ENCODE assay signal across 8 mouse cellular contexts in genomic region chr12:69241405-69241770, GRCm38 (mm10). TPM values are rescaled to one million over a fixed set of nuclear protein-coding genes. Genes with fewer than 3 reads are reported as not detected.
DNase-seq lines count a peak whose midpoint lies in the region; ATAC-seq and TF ChIP-seq lines count a peak whose summit lies in the region.

No protein-coding gene starts in this region.

- no peaks in the 10 kb centered on the region for H3K36me3 ChIP-seq in kidney, postnatal 0 days (ENCODE audit: insufficient read depth, low read length)
- no peaks in the 10 kb centered on the region for H3K36me3 ChIP-seq in embryonic facial prominence, embryonic 11.5 days (replicated peaks; ENCODE audit: control insufficient read depth, insufficient read depth, low read depth, low read length)
- H3K36me3 ChIP-seq in intestine, embryonic 15.5 days, result no peaks in the 10 kb centered on the region
- H3K36me3 ChIP-seq in neural tube, embryonic 12.5 days, result no peaks in the 10 kb centered on the region

- H3K27ac ChIP-seq in kidney, postnatal 0 days, result peak overlapping the region; percentile 67
- peak overlapping the region; percentile 65; the same call in 1 of the 2 replicates for H3K27ac ChIP-seq in embryonic facial prominence, embryonic 11.5 days (replicated peaks; ENCODE audit: low read depth, low read length)
- H3K27ac ChIP-seq in intestine, embryonic 15.5 days, result peak overlapping the region; percentile 83
- 0 out of 2 replicates have a peak overlapping the region, but pooled peaks have one; percentile 16 for H3K27ac ChIP-seq in neural tube, embryonic 12.5 days

- peak; percentile 4 for DNase-seq in kidney, postnatal 0 days (ENCODE audit: low spot score)
- no peak for DNase-seq in kidney, adult 9 months
- peak; percentile 6 for DNase-seq in embryonic facial prominence, embryonic 11.5 days (ENCODE audit: low spot score)
- DNase-seq in adrenal gland, adult (ENCODE audit: inconsistent age in 2 of 2, low spot score in 1 of 2), result no peak
- DNase-seq in thymus, postnatal 4 days, result no peak

- H3K4me1 ChIP-seq in kidney, postnatal 0 days (replicated peaks; ENCODE audit: insufficient read depth, low read length), result no peaks in the 10 kb centered on the region
- no peaks in the 10 kb centered on the region for H3K4me1 ChIP-seq in embryonic facial prominence, embryonic 11.5 days (ENCODE audit: control insufficient read depth, insufficient read depth, low read length)
- no peaks in the 10 kb centered on the region for H3K4me1 ChIP-seq in intestine, embryonic 15.5 days (replicated peaks)
- peaks cover 9% of the 10 kb centered on the region for H3K4me1 ChIP-seq in neural tube, embryonic 12.5 days

- 2% methylated on average over 3 of the region's 3 CpGs for WGBS in kidney, postnatal 0 days
- WGBS in embryonic facial prominence, embryonic 11.5 days, result 0% methylated on average over 3 of the region's 3 CpGs
- WGBS in intestine, embryonic 15.5 days, result 3% methylated on average over 3 of the region's 3 CpGs
- WGBS in neural tube, embryonic 12.5 days, result 1% methylated on average over 3 of the region's 3 CpGs

- no peaks in the 10 kb centered on the region for H3K27me3 ChIP-seq in kidney, postnatal 0 days (ENCODE audit: insufficient read depth, low read length)
- no peaks in the 10 kb centered on the region for H3K27me3 ChIP-seq in embryonic facial prominence, embryonic 11.5 days (ENCODE audit: control insufficient read depth, insufficient read depth, low read length)
- no peaks in the 10 kb centered on the region for H3K27me3 ChIP-seq in intestine, embryonic 15.5 days (replicated peaks)
- no peaks in the 10 kb centered on the region for H3K27me3 ChIP-seq in neural tube, embryonic 12.5 days (replicated peaks)

- H3K4me2 ChIP-seq in kidney, postnatal 0 days (ENCODE audit: low read length), result peak overlapping the region; percentile 82
- H3K4me2 ChIP-seq in embryonic facial prominence, embryonic 11.5 days (ENCODE audit: low read depth, low read length), result peak overlapping the region; percentile 59
- H3K4me2 ChIP-seq in intestine, embryonic 15.5 days (replicated peaks), result peak overlapping the region; percentile 81
- peak overlapping the region; percentile 75 for H3K4me2 ChIP-seq in neural tube, embryonic 12.5 days (replicated peaks)

- no peak; the same call in 1 of the 2 replicates for ATAC-seq in kidney, postnatal 0 days (replicated peaks; ENCODE audit: low FRiP score, low read depth)
- peak; percentile 30 for ATAC-seq in embryonic facial prominence, embryonic 11.5 days (replicated peaks; ENCODE audit: insufficient number of reproducible peaks, low FRiP score, low TSS enrichment, low read depth)
- no peak for ATAC-seq in intestine, embryonic 15.5 days
- no peak; the same call in 1 of the 2 replicates for ATAC-seq in neural tube, embryonic 12.5 days (ENCODE audit: low FRiP score, low read depth)
- no peak for ATAC-seq in megakaryocyte progenitor cell, adult 5-6 weeks (replicated peaks; ENCODE audit: poor library complexity)

- H3K9ac ChIP-seq in kidney, postnatal 0 days (ENCODE audit: low read depth, low read length), result peak overlapping the region; percentile 81
- H3K9ac ChIP-seq in embryonic facial prominence, embryonic 11.5 days (replicated peaks; ENCODE audit: low read length), result peak overlapping the region; percentile 89
- H3K9ac ChIP-seq in intestine, embryonic 15.5 days, result peak overlapping the region; percentile 82
- peak overlapping the region; percentile 77 for H3K9ac ChIP-seq in neural tube, embryonic 12.5 days

- no peaks in the 10 kb centered on the region for H3K9me3 ChIP-seq in kidney, postnatal 0 days (replicated peaks; ENCODE audit: low read length)
- no peaks in the 10 kb centered on the region for H3K9me3 ChIP-seq in embryonic facial prominence, embryonic 11.5 days (replicated peaks; ENCODE audit: control insufficient read depth, low read length)
- no peaks in the 10 kb centered on the region for H3K9me3 ChIP-seq in intestine, embryonic 15.5 days
- H3K9me3 ChIP-seq in neural tube, embryonic 12.5 days, result no peaks in the 10 kb centered on the region

- TF ChIP-seq CTCF in kidney, postnatal 0 days (IDR thresholded peaks at IDR 0.05; ENCODE audit: low read depth), result no peak

- H3K4me3 ChIP-seq in kidney, postnatal 0 days (replicated peaks; ENCODE audit: low read depth, low read length), result peak overlapping the region; percentile 64
- H3K4me3 ChIP-seq in embryonic facial prominence, embryonic 11.5 days (ENCODE audit: low read depth, low read length), result peak overlapping the region; percentile 71
- H3K4me3 ChIP-seq in intestine, embryonic 15.5 days (replicated peaks), result peak overlapping the region; percentile 77
- H3K4me3 ChIP-seq in neural tube, embryonic 12.5 days, result peak overlapping the region; percentile 61

RNA-seq across cellular contexts. Expression of gene Klhdc1, which starts 0.4 kb away (rescaled TPM):
- 14.5 and 15.8 TPM in 2 replicates for polyA plus RNA-seq in kidney, postnatal 0 days (2015; fragmentation: Nextera tagmentation; extraction: Ambion mirVana)
- polyA plus RNA-seq in embryonic facial prominence, embryonic 11.5 days (2014; fragmentation: Nextera tagmentation; extraction: Ambion mirVana), result 3.4 and 4.6 TPM in 2 replicates
- polyA plus RNA-seq in intestine, embryonic 15.5 days (2015; fragmentation: Nextera tagmentation; extraction: Ambion mirVana), result 5.0 and 7.4 TPM in 2 replicates
- polyA plus RNA-seq in neural tube, embryonic 12.5 days (2016; fragmentation: Nextera tagmentation; extraction: Ambion mirVana), result 5.7 TPM in 2 replicates
- 3.6 and 4.0 TPM in 2 replicates for total RNA-seq in megakaryocyte progenitor cell, adult 5-6 weeks (2015)
- 4.4 and 10.1 TPM in 2 replicates for total RNA-seq in megakaryocyte progenitor cell, adult 5-6 weeks (2017)

RNA-seq across cellular contexts. Expression of gene Pole2, which starts 13.4 kb away (rescaled TPM):
- 15.3 and 17.7 TPM in 2 replicates for polyA plus RNA-seq in kidney, postnatal 0 days (2015; fragmentation: Nextera tagmentation; extraction: Ambion mirVana)
- 30.6 and 36.5 TPM in 2 replicates for polyA plus RNA-seq in embryonic facial prominence, embryonic 11.5 days (2014; fragmentation: Nextera tagmentation; extraction: Ambion mirVana)
- polyA plus RNA-seq in intestine, embryonic 15.5 days (2015; fragmentation: Nextera tagmentation; extraction: Ambion mirVana), result 23.4 and 25.9 TPM in 2 replicates
- polyA plus RNA-seq in neural tube, embryonic 12.5 days (2016; fragmentation: Nextera tagmentation; extraction: Ambion mirVana), result 14.0 and 15.6 TPM in 2 replicates
- total RNA-seq in megakaryocyte progenitor cell, adult 5-6 weeks (2015), result 65.0 and 70.8 TPM in 2 replicates
- 50.8 and 69.6 TPM in 2 replicates for total RNA-seq in megakaryocyte progenitor cell, adult 5-6 weeks (2017)

RNA-seq across cellular contexts. Expression of gene Gm49384, which starts 37.3 kb away (rescaled TPM):
- 17.1 and 19.2 TPM in 2 replicates for polyA plus RNA-seq in kidney, postnatal 0 days (2015; fragmentation: Nextera tagmentation; extraction: Ambion mirVana)
- 42.7 and 46.3 TPM in 2 replicates for polyA plus RNA-seq in embryonic facial prominence, embryonic 11.5 days (2014; fragmentation: Nextera tagmentation; extraction: Ambion mirVana)
- polyA plus RNA-seq in intestine, embryonic 15.5 days (2015; fragmentation: Nextera tagmentation; extraction: Ambion mirVana), result 23.7 and 24.7 TPM in 2 replicates
- 21.0 and 22.7 TPM in 2 replicates for polyA plus RNA-seq in neural tube, embryonic 12.5 days (2016; fragmentation: Nextera tagmentation; extraction: Ambion mirVana)
- 22.3 and 24.8 TPM in 2 replicates for total RNA-seq in megakaryocyte progenitor cell, adult 5-6 weeks (2015)
- total RNA-seq in megakaryocyte progenitor cell, adult 5-6 weeks (2017), result 22.0 and 22.4 TPM in 2 replicates

RNA-seq across cellular contexts. Expression of gene Dnaaf2, which starts 43.2 kb away (rescaled TPM):
- 7.4 and 7.5 TPM in 2 replicates for polyA plus RNA-seq in kidney, postnatal 0 days (2015; fragmentation: Nextera tagmentation; extraction: Ambion mirVana)
- polyA plus RNA-seq in embryonic facial prominence, embryonic 11.5 days (2014; fragmentation: Nextera tagmentation; extraction: Ambion mirVana), result 11.5 and 13.1 TPM in 2 replicates
- polyA plus RNA-seq in intestine, embryonic 15.5 days (2015; fragmentation: Nextera tagmentation; extraction: Ambion mirVana), result 9.0 and 9.1 TPM in 2 replicates
- 11.7 and 12.1 TPM in 2 replicates for polyA plus RNA-seq in neural tube, embryonic 12.5 days (2016; fragmentation: Nextera tagmentation; extraction: Ambion mirVana)
- 6.0 and 6.3 TPM in 2 replicates for total RNA-seq in megakaryocyte progenitor cell, adult 5-6 weeks (2015)
- total RNA-seq in megakaryocyte progenitor cell, adult 5-6 weeks (2017), result 5.3 and 7.5 TPM in 2 replicates

RNA-seq across cellular contexts. Expression of gene Gm49383, which starts 44.5 kb away (rescaled TPM):
- polyA plus RNA-seq in kidney, postnatal 0 days (2015; fragmentation: Nextera tagmentation; extraction: Ambion mirVana), result 15.2 and 19.8 TPM in 2 replicates
- 42.9 and 43.7 TPM in 2 replicates for polyA plus RNA-seq in embryonic facial prominence, embryonic 11.5 days (2014; fragmentation: Nextera tagmentation; extraction: Ambion mirVana)
- polyA plus RNA-seq in intestine, embryonic 15.5 days (2015; fragmentation: Nextera tagmentation; extraction: Ambion mirVana), result 25.4 and 28.6 TPM in 2 replicates
- polyA plus RNA-seq in neural tube, embryonic 12.5 days (2016; fragmentation: Nextera tagmentation; extraction: Ambion mirVana), result 26.6 and 27.6 TPM in 2 replicates
- 4.9 and 6.8 TPM in 2 replicates for total RNA-seq in megakaryocyte progenitor cell, adult 5-6 weeks (2015)
- 31.7 and 39.3 TPM in 2 replicates for total RNA-seq in megakaryocyte progenitor cell, adult 5-6 weeks (2017)

Comparison
In these comparisons a context has a peak if more than half of its experiments do, and no peak if none do; other contexts are left out.
1. DNase-seq: peak in kidney, postnatal 0 days (single experiment) and embryonic facial prominence, embryonic 11.5 days (single experiment); none in kidney, adult 9 months (single experiment), adrenal gland, adult (0 of 2) and thymus, postnatal 4 days (single experiment).
2. H3K27ac ChIP-seq: peak in every context shown above with its lines; median percentile 83 in intestine, embryonic 15.5 days; 67 in kidney, postnatal 0 days; 65 in embryonic facial prominence, embryonic 11.5 days; 16 in neural tube, embryonic 12.5 days.
3. Peak in every context shown above with its lines, with median percentiles within 50 percentile points of each other: H3K4me2 ChIP-seq, H3K4me3 ChIP-seq and H3K9ac ChIP-seq.